Mouse (Mus musculus): ENCODE results near the gene Lag3. TPM values are rescaled to one million over a fixed set of nuclear protein-coding genes. Genes with fewer than 3 reads are reported as not detected.

The Lag3 gene
- polyA plus RNA-seq, 2 experiments = 2.3 to 2.6 TPM

GRCm38 (mm10) chr6:124860511-124860910 lies 51.0 kb downstream of the Lag3 start:
- H3K36me3 ChIP-seq (ENCODE audit: control insufficient read depth, insufficient read depth, low read length) = 0 out of 2 replicates have a peak, but pooled peaks cover 8% of the 10 kb centered on the region
- no peak for TF ChIP-seq POLR2A (IDR thresholded peaks at IDR 0.05; ENCODE audit: borderline replicate concordance, extremely low read depth, insufficient read depth, insufficient read length)
- WGBS = 86% methylated on average over 9 of the region's 9 CpGs
- H3K27me3 ChIP-seq (ENCODE audit: control insufficient read depth, insufficient read depth, low read length) = no peaks in the 10 kb centered on the region
- H3K4me2 ChIP-seq (replicated peaks; ENCODE audit: low read depth, low read length, severe bottlenecking) = no peak overlapping the region
- peaks cover 27% of the 10 kb centered on the region for H3K4me1 ChIP-seq (ENCODE audit: control insufficient read depth, insufficient read depth, low read length)
- H3K27ac ChIP-seq (replicated peaks; ENCODE audit: low read depth, low read length) = no peak overlapping the region
- H3K9ac ChIP-seq (ENCODE audit: low read depth, low read length, severe bottlenecking) = no peak overlapping the region
- ATAC-seq (ENCODE audit: low FRiP score, low read depth) (no peak), DNase-seq (ENCODE audit: low spot score) (no peak)
- H3K4me3 ChIP-seq (replicated peaks; ENCODE audit: low read length) = no peak overlapping the region
- no peaks in the 10 kb centered on the region for H3K9me3 ChIP-seq (ENCODE audit: control insufficient read depth, low read length)

- H3K4me3 ChIP-seq (replicated peaks; ENCODE audit: low read length) = no peak overlapping the region
- no peaks in the 10 kb centered on the region for H3K27me3 ChIP-seq (ENCODE audit: control insufficient read depth, insufficient read depth, low read length)
- peaks cover 29% of the 10 kb centered on the region for H3K4me1 ChIP-seq (ENCODE audit: control insufficient read depth, insufficient read depth, low read length)
- WGBS = 9% methylated on average over 12 of the region's 12 CpGs
- ATAC-seq (ENCODE audit: low FRiP score, low read depth) (no peak), DNase-seq (ENCODE audit: low spot score) (peak; percentile 80)
- H3K27ac ChIP-seq (replicated peaks; ENCODE audit: low read depth, low read length) = no peak overlapping the region
- TF ChIP-seq POLR2A (IDR thresholded peaks at IDR 0.05; ENCODE audit: borderline replicate concordance, extremely low read depth, insufficient read depth, insufficient read length) = no peak
- H3K36me3 ChIP-seq (ENCODE audit: control insufficient read depth, insufficient read depth, low read length) = peaks cover 15% of the 10 kb centered on the region
- H3K9me3 ChIP-seq (ENCODE audit: control insufficient read depth, low read length) = no peaks in the 10 kb centered on the region
- H3K4me2 ChIP-seq (replicated peaks; ENCODE audit: low read depth, low read length, severe bottlenecking) = no peak overlapping the region
- no peak overlapping the region for H3K9ac ChIP-seq (ENCODE audit: low read depth, low read length, severe bottlenecking)
Observed at GRCm38 (mm10) chr6:124859725-124860124, 51.8 kb downstream of the Lag3 start.

GRCm38 (mm10) chr6:124858561-124859318 lies 52.8 kb downstream of the Lag3 start:
- Histone ChIP-seq H3K4me3 (replicated peaks; ENCODE audit: low read length) (peak overlapping the region; percentile 85), H3K27ac (replicated peaks; ENCODE audit: low read depth, low read length) (no peak overlapping the region), H3K4me1 (ENCODE audit: control insufficient read depth, insufficient read depth, low read length) (peaks cover 29% of the 10 kb centered on the region), H3K27me3 (ENCODE audit: control insufficient read depth, insufficient read depth, low read length) (no peaks in the 10 kb centered on the region), H3K9me3 (ENCODE audit: control insufficient read depth, low read length) (no peaks in the 10 kb centered on the region), H3K4me2 (replicated peaks; ENCODE audit: low read depth, low read length, severe bottlenecking) (peak overlapping the region; percentile 68), H3K9ac (ENCODE audit: low read depth, low read length, severe bottlenecking) (peak overlapping the region; percentile 98; the same call in 1 of the 2 replicates), H3K36me3 (ENCODE audit: control insufficient read depth, insufficient read depth, low read length) (peaks cover 24% of the 10 kb centered on the region)
- TF ChIP-seq POLR2A (IDR thresholded peaks at IDR 0.05; ENCODE audit: borderline replicate concordance, extremely low read depth, insufficient read depth, insufficient read length) = no peak
- ATAC-seq (ENCODE audit: low FRiP score, low read depth) = no peak
- 79% methylated on average over 28 of the region's 28 CpGs for WGBS
- no peak for DNase-seq (ENCODE audit: low spot score)

GRCm38 (mm10) chr6:124857840-124858530 lies 53.5 kb downstream of the Lag3 start:
- peaks cover 31% of the 10 kb centered on the region for H3K36me3 ChIP-seq (ENCODE audit: control insufficient read depth, insufficient read depth, low read length)
- peak overlapping the region; percentile 85 for H3K4me3 ChIP-seq (replicated peaks; ENCODE audit: low read length)
- H3K4me1 ChIP-seq (ENCODE audit: control insufficient read depth, insufficient read depth, low read length) = peaks cover 25% of the 10 kb centered on the region
- no peaks in the 10 kb centered on the region for H3K27me3 ChIP-seq (ENCODE audit: control insufficient read depth, insufficient read depth, low read length)
- no peaks in the 10 kb centered on the region for H3K9me3 ChIP-seq (ENCODE audit: control insufficient read depth, low read length)
- no peak for TF ChIP-seq POLR2A (IDR thresholded peaks at IDR 0.05; ENCODE audit: borderline replicate concordance, extremely low read depth, insufficient read depth, insufficient read length)
- ATAC-seq (ENCODE audit: low FRiP score, low read depth) = no peak
- peak overlapping the region; percentile 99 for H3K27ac ChIP-seq (replicated peaks; ENCODE audit: low read depth, low read length)
- H3K4me2 ChIP-seq (replicated peaks; ENCODE audit: low read depth, low read length, severe bottlenecking) = peak overlapping the region; percentile 68
- no peak for DNase-seq (ENCODE audit: low spot score)
- 22% methylated on average over 26 of the region's 26 CpGs for WGBS
- peak overlapping the region; percentile 98 for H3K9ac ChIP-seq (ENCODE audit: low read depth, low read length, severe bottlenecking)

DNA sequence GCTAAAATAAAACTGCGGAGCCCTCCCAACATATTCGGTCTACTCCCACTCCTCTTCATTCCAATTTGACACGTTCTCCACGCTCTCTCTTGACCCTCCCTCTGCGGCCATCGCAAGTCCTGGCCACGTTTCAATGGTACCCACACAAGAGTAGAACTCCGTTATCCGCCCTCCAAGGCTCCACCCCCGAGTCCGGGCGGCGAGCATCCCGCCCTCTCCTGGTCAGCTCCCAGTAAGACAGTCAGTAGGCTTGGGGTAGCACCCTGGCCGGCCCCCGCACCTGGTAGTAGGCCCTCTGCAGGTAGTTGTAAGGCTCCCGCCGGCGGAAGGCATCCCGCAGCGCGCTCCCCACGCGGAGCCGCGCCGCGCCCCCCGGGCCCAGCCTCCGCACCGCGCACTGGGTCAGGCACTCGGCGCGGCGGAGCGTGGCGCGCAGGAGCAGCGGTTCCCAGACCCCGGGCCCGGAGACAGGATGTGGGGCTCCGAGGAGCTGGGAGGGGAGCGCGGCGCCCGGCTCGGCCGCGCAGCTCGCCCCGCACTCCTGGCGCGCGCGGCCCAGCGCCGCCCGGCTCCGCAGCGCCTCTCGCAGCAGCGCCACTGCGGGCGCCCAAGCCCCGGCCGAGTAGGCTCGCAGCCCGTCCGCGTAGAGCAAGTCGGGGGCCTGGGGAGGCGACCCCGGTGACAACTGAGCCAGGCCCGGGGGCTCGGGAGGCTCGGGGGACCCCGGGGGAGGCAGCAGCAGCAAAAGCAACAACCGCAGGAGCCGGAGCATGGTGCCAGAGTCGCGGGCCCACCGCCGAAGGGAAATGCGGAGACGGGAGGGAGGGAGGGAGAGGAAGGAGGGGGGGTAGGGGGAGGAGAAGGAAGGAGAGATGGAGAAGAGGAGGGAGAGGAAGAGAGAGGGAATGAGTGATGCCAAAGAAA lies 54.3 kb downstream of the Lag3 start, which contains the start of gene P3h3:
TSS of gene P3h3 (minus strand) at position 837 of the 924 bp plus-strand sequence.
- WGBS = 1% methylated on average over 59 of the region's 86 CpGs
- H3K9me3 ChIP-seq (ENCODE audit: control insufficient read depth, low read length) = no peaks in the 10 kb centered on the region
- H3K4me3 ChIP-seq (replicated peaks; ENCODE audit: low read length) = peak within 1 kb of the TSS; percentile 85

More for the DNA sequence above, 54.3 kb downstream of the Lag3 start, which contains the start of gene P3h3:
- peak; percentile 82; the same call in 1 of the 2 replicates for TF ChIP-seq POLR2A (IDR thresholded peaks at IDR 0.05; ENCODE audit: borderline replicate concordance, extremely low read depth, insufficient read depth, insufficient read length)
- peak; percentile 89 for ATAC-seq (ENCODE audit: low FRiP score, low read depth)
- peak within 1 kb of the TSS; percentile 99 for H3K27ac ChIP-seq (replicated peaks; ENCODE audit: low read depth, low read length)
- peak within 1 kb of the TSS; percentile 98 for H3K9ac ChIP-seq (ENCODE audit: low read depth, low read length, severe bottlenecking)
- peaks cover 17% of the 10 kb centered on the region for H3K4me1 ChIP-seq (ENCODE audit: control insufficient read depth, insufficient read depth, low read length)
- H3K36me3 ChIP-seq (ENCODE audit: control insufficient read depth, insufficient read depth, low read length) = peaks cover 39% of the 10 kb centered on the region
- peak; percentile 88 for DNase-seq (ENCODE audit: low spot score)
- peak within 1 kb of the TSS; percentile 68 for H3K4me2 ChIP-seq (replicated peaks; ENCODE audit: low read depth, low read length, severe bottlenecking)
- no peaks in the 10 kb centered on the region for H3K27me3 ChIP-seq (ENCODE audit: control insufficient read depth, insufficient read depth, low read length)
